Mouse (Mus musculus) kidney, embryonic 14.5 days (tissue): ENCODE measurements at regions not wholly inside any gene's neighbourhood (a gene's known extent, or its start where the extent isn't known, plus 50 kb on each side); places are given as distances from the start of the nearest gene placed in this dataset.
A peak's percentile ranks its signal among the peaks of the same experiment; 100 is the strongest.

Experiments
- ATAC-seq: fragments of 200-750 bp; cut with Nextera tagmentation; 2 replicates; pipeline ENCODE4 v1.8.0; 2017; ENCODE audit warnings: moderate number of reproducible peaks, mild to moderate bottlenecking, moderate TSS enrichment, moderate library complexity; ENCODE audit not compliant: low FRiP score, low TSS enrichment
- H3K27ac ChIP-seq: fragments of 300-500 bp; sonication (generic); 2 replicates; pipeline ENCODE4 v1.5.1; 2014; ENCODE audit warnings: low read depth, mild to moderate bottlenecking, low read length, moderate library complexity, mixed read lengths
- H3K27me3 ChIP-seq: fragments of 300-500 bp; sonication (generic); 2 replicates; pipeline ENCODE4 v1.6.1; 2014; ENCODE audit warnings: mild to moderate bottlenecking, low read length; ENCODE audit not compliant: control insufficient read depth, insufficient read depth
- H3K36me3 ChIP-seq: fragments of 300-500 bp; sonication (generic); 2 replicates; pipeline ENCODE4 v1.6.1; 2014; ENCODE audit warnings: low read length, mixed read lengths; ENCODE audit not compliant: control insufficient read depth, insufficient read depth
- H3K4me1 ChIP-seq: fragments of 300-500 bp; sonication (generic); 2 replicates; pipeline ENCODE4 v1.6.1; 2014; ENCODE audit warnings: low read length, mixed read lengths; ENCODE audit not compliant: control insufficient read depth, insufficient read depth
- H3K4me2 ChIP-seq: fragments of 300-500 bp; sonication (generic); replicated peaks from 2 replicates; pipeline ENCODE4 v1.6.1; 2014; ENCODE audit warnings: low read depth, mild to moderate bottlenecking, low read length
- H3K4me3 ChIP-seq: fragments of 300-500 bp; sonication (generic); 2 replicates; pipeline ENCODE4 v1.5.1; 2014; ENCODE audit warnings: mild to moderate bottlenecking, low read length
- H3K9ac ChIP-seq: fragments of 300-500 bp; sonication (generic); 2 replicates; pipeline ENCODE4 v1.6.1; 2014; ENCODE audit warnings: low read depth, mild to moderate bottlenecking, low read length, moderate library complexity
- H3K9me3 ChIP-seq: fragments of 300-500 bp; sonication (generic); 2 replicates; pipeline ENCODE4 v1.6.1; 2016; ENCODE audit warnings: low read length; ENCODE audit not compliant: control insufficient read depth
- WGBS: fragments of 180-500 bp; shearing (Covaris S2); extraction: QIAGEN DNeasy Blood & Tissue Kit; methylation state at CpG from one replicate; pipeline ENCODE4 v1.1.7; 2014; 5-methylcytosine and 5-hydroxymethylcytosine counted together

DNA sequence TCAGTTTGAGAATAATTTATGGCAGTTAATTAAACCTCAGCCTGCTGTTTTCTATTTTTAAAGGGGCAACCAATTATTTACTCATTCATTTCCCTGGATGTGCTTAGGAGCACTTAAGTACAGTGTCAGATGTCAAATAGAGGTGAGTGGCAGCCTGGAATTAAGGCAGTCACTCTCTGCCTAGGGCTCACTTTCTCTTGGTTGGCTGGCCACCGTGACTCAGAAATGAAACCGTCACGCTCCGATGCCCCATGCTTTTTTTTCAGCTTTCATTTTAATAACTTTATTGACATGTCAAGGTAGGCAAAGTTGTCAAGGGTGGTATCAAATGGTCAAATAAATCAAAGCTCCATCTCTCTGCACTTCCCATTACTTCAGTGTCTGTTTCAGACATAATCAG, 547.9 kb upstream of the Jmjd1c start:
- Histone ChIP-seq H3K9ac (no peak overlapping the region), H3K9me3 (no peaks in the 10 kb centered on the region), H3K27ac (no peak overlapping the region), H3K4me2 (no peak overlapping the region), H3K4me1 (no peaks in the 10 kb centered on the region), H3K36me3 (no peaks in the 10 kb centered on the region), H3K4me3 (no peak overlapping the region), H3K27me3 (no peaks in the 10 kb centered on the region)
- 28% methylated on average over 4 of the region's 4 CpGs for WGBS
- ATAC-seq: peak; percentile 80

DNA sequence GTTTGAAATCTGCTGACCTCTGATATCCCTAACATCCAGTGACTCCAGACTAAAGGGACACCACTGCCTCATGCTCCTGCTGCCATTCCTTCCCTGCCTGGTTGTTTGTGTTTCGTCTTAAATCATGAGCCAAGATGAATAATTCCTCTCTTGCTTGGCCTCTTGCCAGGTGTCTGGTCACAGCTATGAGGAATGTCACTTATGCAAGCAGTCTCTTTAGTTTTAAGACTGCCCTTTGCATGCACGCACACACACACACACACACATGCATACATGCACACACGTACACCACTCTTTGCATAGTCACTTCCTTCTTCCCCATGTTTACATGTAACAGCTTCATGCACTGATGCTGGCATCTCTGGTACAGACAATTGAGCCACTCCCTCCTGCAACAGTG, 543.0 kb upstream of the Jmjd1c start:
- Histone ChIP-seq H3K4me2 (no peak overlapping the region), H3K27ac (no peak overlapping the region), H3K27me3 (no peaks in the 10 kb centered on the region), H3K9me3 (no peaks in the 10 kb centered on the region), H3K4me3 (no peak overlapping the region), H3K9ac (no peak overlapping the region), H3K36me3 (no peaks in the 10 kb centered on the region), H3K4me1 (no peaks in the 10 kb centered on the region)
- 46% methylated on average over 3 of the region's 3 CpGs for WGBS
- ATAC-seq: 0 out of 2 replicates have a peak, but pooled peaks have one; percentile 20

- H3K36me3 ChIP-seq: no peaks in the 10 kb centered on the region
- H3K27me3 ChIP-seq: no peaks in the 10 kb centered on the region
- H3K4me3 ChIP-seq: no peak overlapping the region
- no peaks in the 10 kb centered on the region for H3K9me3 ChIP-seq
- H3K9ac ChIP-seq: no peak overlapping the region
- H3K27ac ChIP-seq: no peak overlapping the region
- 100% methylated on average over 1 of the region's 1 CpGs for WGBS
- no peaks in the 10 kb centered on the region for H3K4me1 ChIP-seq
- no peak overlapping the region for H3K4me2 ChIP-seq
- ATAC-seq: no peak
These were observed 541.7 kb upstream of the Jmjd1c start for GRCm38 (mm10) chr10:66554259-66554658.

DNA sequence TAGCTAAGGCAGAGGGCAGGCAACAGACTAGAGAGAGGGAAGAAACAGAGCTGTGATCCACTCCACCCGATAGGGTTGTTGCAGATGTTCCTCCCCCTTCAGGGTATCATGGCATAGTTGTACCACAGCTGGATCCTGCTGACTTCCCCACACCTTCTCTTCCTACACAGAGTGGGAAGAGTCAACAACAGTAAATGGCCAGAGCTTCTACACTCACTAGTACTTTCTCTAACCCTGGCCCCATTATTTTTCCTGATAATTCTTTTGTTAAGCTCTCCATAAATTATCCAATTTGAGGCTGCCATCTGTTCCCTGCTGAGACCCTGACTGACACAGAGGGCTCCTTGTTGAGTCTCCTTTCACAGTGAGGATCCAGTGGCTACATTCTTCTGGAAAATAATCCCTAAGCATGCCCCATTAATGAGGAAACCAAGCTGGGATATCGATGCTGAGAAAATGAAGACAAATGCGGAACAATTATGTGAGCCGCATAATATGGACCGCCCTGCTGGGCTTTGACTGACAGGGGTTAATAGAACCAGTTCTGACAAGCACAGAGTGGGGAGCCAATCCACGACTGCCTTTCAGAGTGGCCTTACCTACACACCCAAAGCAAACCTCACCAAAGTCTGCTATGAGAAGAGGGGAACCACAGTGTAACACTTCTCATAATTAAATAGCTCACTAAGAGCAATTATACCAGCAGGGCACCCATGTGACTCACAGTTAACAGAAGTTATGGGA, 537.7 kb upstream of the Jmjd1c start:
- H3K27me3 ChIP-seq: no peaks in the 10 kb centered on the region
- 75% methylated on average over 6 of the region's 6 CpGs for WGBS
- H3K4me1 ChIP-seq: no peaks in the 10 kb centered on the region
- no peak overlapping the region for H3K9ac ChIP-seq
- no peaks in the 10 kb centered on the region for H3K36me3 ChIP-seq
- no peak; the same call in 1 of the 2 replicates for ATAC-seq
- H3K27ac ChIP-seq: no peak overlapping the region
- H3K4me2 ChIP-seq: no peak overlapping the region
- H3K4me3 ChIP-seq: no peak overlapping the region
- H3K9me3 ChIP-seq: no peaks in the 10 kb centered on the region

- no peaks in the 10 kb centered on the region for H3K9me3 ChIP-seq
- no peaks in the 10 kb centered on the region for H3K4me1 ChIP-seq
- no peaks in the 10 kb centered on the region for H3K27me3 ChIP-seq
- 87% methylated on average over 6 of the region's 6 CpGs for WGBS
- ATAC-seq: no peak
- H3K4me2 ChIP-seq: no peak overlapping the region
- H3K36me3 ChIP-seq: no peaks in the 10 kb centered on the region
- H3K4me3 ChIP-seq: no peak overlapping the region
- H3K27ac ChIP-seq: no peak overlapping the region
- H3K9ac ChIP-seq: no peak overlapping the region
These were observed 530.6 kb upstream of the Jmjd1c start for GRCm38 (mm10) chr10:66565374-66565773.

DNA sequence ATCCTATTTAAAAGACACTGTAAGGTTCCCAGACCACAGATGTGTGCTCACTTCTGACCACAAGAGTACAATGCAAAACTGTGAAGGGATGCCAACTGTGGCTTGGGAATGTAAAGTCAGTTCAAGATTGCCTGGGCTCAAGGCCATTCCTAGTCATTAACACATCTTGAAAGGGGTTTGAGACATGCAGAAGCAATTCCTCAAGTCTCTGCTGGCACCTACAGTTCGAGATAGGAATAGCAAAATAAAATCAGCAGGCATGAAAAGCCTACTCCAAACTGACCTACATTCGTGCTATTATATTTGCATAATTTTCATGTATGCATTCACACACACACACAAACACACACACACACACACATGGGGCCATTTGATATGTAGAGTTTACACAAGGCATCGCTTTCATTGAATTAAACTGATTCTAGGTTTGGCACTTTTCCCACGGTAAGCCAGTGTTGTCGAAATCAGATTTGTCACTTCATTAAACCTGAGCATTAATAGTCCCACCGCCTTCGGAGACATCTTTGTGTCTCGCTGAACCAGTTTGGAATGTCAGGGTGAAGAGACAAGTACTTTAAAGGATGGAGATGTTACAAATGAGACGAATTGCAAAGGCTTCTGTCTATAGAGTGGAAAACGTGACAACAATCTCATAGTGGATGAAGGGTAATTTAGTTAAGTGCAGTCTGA, 520.9 kb upstream of the Jmjd1c start:
- no peaks in the 10 kb centered on the region for H3K4me1 ChIP-seq
- H3K4me3 ChIP-seq: no peak overlapping the region
- H3K9ac ChIP-seq: no peak overlapping the region
- H3K27me3 ChIP-seq: no peaks in the 10 kb centered on the region
- no peaks in the 10 kb centered on the region for H3K9me3 ChIP-seq
- no peaks in the 10 kb centered on the region for H3K36me3 ChIP-seq
- no peak overlapping the region for H3K4me2 ChIP-seq
- 47% methylated on average over 10 of the region's 10 CpGs for WGBS
- no peak for ATAC-seq
- H3K27ac ChIP-seq: no peak overlapping the region

DNA sequence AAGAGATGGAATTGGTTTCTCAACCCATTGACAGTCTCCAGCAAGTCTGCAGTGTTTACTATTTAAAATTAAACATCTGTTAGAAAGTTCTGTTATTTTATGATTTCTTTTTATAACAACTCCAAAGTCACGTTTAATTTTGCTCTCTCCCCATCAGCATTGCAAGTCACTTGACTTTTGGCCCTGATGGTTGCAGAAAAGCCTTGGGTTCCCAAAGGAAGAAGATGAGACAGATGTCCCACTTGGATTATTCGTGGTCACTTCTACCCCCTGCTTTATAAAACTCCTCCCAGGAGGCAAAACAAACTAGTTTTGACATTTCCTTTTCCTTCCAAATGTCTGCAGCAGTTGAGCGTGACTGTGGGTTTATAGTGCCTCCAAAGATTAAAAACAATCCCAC, 502.9 kb upstream of the Jmjd1c start:
- no peaks in the 10 kb centered on the region for H3K4me1 ChIP-seq
- no peaks in the 10 kb centered on the region for H3K9me3 ChIP-seq
- ATAC-seq: no peak
- H3K36me3 ChIP-seq: no peaks in the 10 kb centered on the region
- WGBS: 56% methylated on average over 3 of the region's 3 CpGs
- H3K27ac ChIP-seq: no peak overlapping the region
- no peak overlapping the region for H3K4me2 ChIP-seq
- no peak overlapping the region for H3K9ac ChIP-seq
- H3K27me3 ChIP-seq: no peaks in the 10 kb centered on the region
- no peak overlapping the region for H3K4me3 ChIP-seq

DNA sequence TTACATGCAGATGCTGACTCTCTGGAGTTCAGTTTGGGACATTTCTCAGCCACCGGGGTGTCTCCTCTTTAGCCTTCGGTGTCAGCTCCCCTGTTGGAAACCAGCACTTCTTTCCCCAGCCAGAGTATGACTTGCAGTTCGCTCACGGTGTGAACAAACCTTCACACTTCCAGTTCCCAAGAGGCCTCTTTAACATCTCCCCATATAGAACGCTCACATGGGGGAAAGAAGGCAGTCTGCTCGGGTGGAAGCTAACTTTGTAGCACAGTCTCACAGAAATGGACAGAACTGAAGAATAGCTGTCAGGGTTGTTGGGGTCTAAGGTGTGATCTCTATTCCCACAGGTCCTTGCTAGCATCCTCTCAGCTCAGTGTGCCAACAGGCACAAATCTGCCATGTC, 502.4 kb upstream of the Jmjd1c start:
- Histone ChIP-seq H3K27me3 (no peaks in the 10 kb centered on the region), H3K4me1 (no peaks in the 10 kb centered on the region), H3K36me3 (no peaks in the 10 kb centered on the region), H3K4me2 (no peak overlapping the region), H3K4me3 (no peak overlapping the region), H3K9ac (no peak overlapping the region), H3K27ac (no peak overlapping the region), H3K9me3 (no peaks in the 10 kb centered on the region)
- WGBS: 17% methylated on average over 6 of the region's 6 CpGs
- ATAC-seq: no peak

DNA sequence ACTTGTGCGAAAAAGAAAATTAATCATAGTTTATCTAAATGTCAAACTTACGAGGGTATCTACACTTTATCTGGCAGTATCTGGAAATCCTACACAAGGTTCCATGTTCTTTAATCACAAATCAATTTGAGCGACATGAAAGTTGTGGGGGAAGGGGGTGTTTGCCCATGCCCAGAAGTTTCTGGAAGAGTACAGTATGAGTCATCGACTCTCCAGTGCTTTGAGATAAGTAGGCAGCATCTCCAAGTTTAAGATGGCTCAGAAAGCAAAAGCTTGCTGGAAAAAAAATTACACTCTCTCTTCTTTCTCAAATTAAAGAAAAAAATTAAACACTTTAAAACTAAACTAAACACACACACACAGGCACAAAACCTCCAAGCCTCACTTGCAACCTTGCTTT, 498.0 kb upstream of the Jmjd1c start:
- no peaks in the 10 kb centered on the region for H3K4me1 ChIP-seq
- ATAC-seq: no peak
- H3K9ac ChIP-seq: no peak overlapping the region
- H3K4me2 ChIP-seq: no peak overlapping the region
- no peaks in the 10 kb centered on the region for H3K36me3 ChIP-seq
- no peak overlapping the region for H3K27ac ChIP-seq
- no peak overlapping the region for H3K4me3 ChIP-seq
- no peaks in the 10 kb centered on the region for H3K27me3 ChIP-seq
- H3K9me3 ChIP-seq: peaks cover 2% of the 10 kb centered on the region; the same call in 1 of the 2 replicates
- WGBS: 79% methylated on average over 4 of the region's 4 CpGs
